Mouse (Mus musculus): ENCODE data around the gene Fbxl8.

The Fbxl8 gene

DNA sequence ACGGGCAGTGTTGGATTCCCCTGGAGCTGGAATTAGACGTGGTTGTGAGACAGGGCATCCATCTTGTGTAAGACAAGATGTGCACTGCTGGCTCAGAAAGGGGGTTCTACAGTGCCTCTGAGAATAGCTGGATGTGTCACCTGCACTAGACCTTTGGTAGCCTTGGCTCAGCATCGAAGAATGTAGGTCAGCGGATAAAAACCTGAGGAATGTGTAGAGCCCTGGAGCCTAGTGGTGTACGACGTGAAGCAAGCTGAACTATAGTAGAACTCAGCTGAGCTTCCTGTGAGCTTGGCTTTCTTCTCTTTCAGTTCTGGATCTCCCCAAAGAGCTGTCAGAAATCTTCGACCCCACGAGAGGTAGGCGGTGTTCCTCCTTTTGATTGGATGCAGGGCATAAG is 39.4 kb downstream of the Fbxl8 start:
- no peak for DNase-seq (ENCODE audit: low read depth, low spot score)

- DNase-seq (ENCODE audit: low read depth, low spot score): no peak
These were observed 40.1 kb downstream of the Fbxl8 start for GRCm38 (mm10) chr8:105304325-105305210.

DNA sequence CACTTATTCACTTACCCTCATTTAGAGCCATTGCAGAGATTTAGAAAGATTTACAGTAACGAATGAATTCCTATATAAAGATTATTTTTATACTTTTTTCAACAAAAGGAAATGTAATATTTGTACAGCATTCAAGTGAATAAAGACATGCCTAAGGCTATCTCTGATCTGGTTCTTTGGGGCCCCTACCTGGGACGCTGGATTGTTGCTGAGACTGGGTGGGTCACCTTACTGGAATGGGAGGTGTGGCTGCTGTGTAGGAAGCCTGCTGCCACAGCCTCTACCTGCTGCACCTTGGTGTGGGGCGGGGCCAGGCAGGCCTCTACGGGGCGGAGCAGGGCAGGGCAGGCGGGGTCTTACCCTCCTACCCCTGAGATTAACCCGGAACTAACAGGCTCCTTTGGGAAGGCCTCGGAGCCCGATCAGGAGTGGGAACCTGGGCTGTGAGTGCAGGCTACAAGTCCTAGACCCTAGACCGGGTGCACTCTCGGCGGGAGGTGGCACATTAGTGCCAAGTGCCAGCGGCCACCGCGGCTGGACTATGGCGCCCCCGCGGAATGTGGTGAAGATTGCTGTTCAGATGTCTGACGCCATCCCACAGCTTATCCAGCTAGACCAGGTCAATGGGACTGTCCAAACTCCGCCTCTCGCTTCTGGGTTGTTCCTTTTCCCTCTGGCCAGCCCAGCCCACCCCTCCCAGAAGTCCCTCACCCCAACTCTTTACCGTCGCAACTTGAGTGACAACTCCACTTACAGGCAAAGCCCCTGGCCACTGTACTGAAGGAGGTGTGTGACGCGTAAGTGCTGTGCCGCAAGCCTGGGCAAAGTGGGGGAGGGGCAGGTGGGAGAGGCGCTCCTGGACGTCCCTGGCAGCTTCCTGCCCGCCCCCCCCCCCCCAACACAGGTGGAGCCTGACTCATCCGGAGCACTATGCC is 41.0 kb downstream of the Fbxl8 start, which contains the start of gene Elmo3:
Gene Elmo3, plus strand, starts transcription at position 391 of the 935 bp plus-strand sequence.
- DNase-seq (ENCODE audit: low read depth, low spot score): no peak

DNA sequence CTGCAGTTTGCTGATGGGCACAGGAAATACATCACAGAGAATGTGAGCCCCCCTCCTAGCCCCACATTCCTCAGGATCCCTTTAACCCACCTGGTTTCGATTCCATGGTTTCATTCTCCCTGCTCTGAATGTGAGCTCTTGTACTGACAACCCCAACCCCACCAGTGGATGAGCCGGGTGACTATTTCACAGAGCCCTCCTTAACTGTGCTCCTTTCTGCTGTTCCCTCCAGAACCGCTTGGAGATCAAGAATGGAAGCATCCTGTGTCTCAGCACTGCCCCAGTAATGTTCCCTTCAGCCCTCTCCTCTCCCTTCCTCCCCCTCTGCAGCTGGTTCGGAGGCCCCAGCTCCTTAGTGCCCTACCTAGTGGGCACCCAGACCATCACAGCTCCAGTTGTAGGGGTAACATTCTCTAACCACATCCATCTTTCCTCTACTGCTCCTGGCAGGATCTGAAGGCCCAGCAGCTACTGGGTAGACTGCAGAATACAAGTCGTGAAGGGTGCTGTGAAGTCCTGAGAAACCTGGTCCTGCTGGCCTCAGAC is 41.8 kb downstream of the Fbxl8 start:
- DNase-seq (ENCODE audit: low read depth, low spot score): no peak

GRCm38 (mm10) chr8:105307670-105308069 is 43.2 kb downstream of the Fbxl8 start:
- no peak for DNase-seq (ENCODE audit: low read depth, low spot score)

GRCm38 (mm10) chr8:105308428-105308827 is 44.0 kb downstream of the Fbxl8 start:
- DNase-seq (ENCODE audit: low read depth, low spot score): no peak

GRCm38 (mm10) chr8:105309142-105309847 is 44.8 kb downstream of the Fbxl8 start:
- no peak for DNase-seq (ENCODE audit: low read depth, low spot score)

GRCm38 (mm10) chr8:105310118-105310517 is 45.7 kb downstream of the Fbxl8 start:
- DNase-seq (ENCODE audit: low read depth, low spot score): no peak

- DNase-seq (ENCODE audit: low read depth, low spot score): no peak
These were observed 47.3 kb downstream of the Fbxl8 start for GRCm38 (mm10) chr8:105311718-105312117.

GRCm38 (mm10) chr8:105312891-105313481 is 48.5 kb downstream of the Fbxl8 start:
- DNase-seq (ENCODE audit: low read depth, low spot score): no peak

- DNase-seq (ENCODE audit: low read depth, low spot score): no peak
These were observed 49.4 kb downstream of the Fbxl8 start for GRCm38 (mm10) chr8:105313622-105314402.

DNA sequence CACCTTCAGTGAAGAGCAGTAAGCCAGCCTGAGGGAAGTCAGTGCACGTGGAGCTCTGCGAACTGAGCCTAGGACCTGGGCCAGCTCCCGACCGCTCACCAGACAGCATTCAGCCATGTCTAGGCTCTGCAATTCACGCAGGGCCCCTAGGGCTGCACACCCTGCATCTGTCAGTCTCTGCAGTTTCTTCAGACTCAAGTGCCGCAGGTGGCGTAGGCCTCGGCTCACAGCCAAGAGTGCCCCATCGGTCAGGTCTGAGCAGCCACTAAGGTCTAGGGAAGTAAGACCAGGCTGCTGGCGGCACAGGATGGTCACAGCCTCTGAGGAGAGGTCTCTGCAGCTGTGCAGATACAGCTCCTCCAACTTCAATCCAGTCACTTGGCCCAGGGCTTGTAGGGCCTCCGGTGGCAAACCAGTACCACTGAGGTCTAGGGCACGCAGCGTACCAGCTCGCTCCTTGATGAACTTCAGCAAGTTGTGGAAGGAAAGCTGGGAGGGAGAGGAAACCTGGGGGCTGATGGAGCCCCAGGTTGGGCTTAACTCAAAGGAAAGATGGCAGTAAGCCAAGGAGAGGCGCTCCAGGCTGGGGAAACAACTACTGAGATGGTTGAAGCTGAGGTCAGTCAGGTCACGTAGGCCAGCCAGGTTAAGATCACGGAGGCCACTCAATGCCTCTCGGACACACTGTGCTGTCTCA is 50.8 kb downstream of the Fbxl8 start:
- no peak for DNase-seq (ENCODE audit: low read depth, low spot score)

DNA sequence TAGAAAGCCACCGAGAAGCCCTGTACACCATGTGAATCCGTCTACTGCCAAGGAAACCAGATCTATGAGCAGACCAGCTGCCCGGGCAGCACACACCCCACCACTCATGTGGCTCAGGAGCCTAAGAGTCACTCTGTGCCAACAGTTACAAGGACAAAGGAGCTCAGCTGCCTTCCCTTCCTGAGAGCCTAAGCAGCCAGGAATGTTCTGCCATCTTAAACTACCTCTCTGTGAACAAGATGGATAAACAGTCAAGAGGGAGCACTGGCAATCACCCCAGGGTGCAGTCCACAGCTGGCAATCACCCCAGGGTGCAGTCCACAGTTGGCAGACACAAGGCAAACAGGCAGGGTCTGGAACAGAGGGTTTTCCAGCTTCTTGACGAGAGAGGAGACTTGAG is 53.5 kb downstream of the Fbxl8 start:
- DNase-seq (ENCODE audit: low read depth, low spot score): no peak

GRCm38 (mm10) chr8:105318662-105319190 is 54.3 kb downstream of the Fbxl8 start:
- no peak for DNase-seq (ENCODE audit: low read depth, low spot score)
